Mouse (Mus musculus): ENCODE results near the gene Tox3.

- TF ChIP-seq POLR2A (IDR thresholded peaks at IDR 0.05; ENCODE audit: insufficient read depth, low read length) (no peak), CTCF (IDR thresholded peaks at IDR 0.05; ENCODE audit: low read depth, low read length) (no peak)
Measured at GRCm38 (mm10) chr8:90346138-90346879, 1.8 kb downstream of the Tox3 start.

All from ES-Bruce4 (cell line).